Mouse (Mus musculus): ENCODE measurements around the gene Tinagl1. TPM values are rescaled to one million over a fixed set of nuclear protein-coding genes. Genes with fewer than 3 reads are reported as not detected.
A peak's percentile ranks its signal among the peaks of the same experiment; 100 is the strongest.

The Tinagl1 gene
- polyA plus RNA-seq, 1 experiment, result 1.6 TPM

DNA sequence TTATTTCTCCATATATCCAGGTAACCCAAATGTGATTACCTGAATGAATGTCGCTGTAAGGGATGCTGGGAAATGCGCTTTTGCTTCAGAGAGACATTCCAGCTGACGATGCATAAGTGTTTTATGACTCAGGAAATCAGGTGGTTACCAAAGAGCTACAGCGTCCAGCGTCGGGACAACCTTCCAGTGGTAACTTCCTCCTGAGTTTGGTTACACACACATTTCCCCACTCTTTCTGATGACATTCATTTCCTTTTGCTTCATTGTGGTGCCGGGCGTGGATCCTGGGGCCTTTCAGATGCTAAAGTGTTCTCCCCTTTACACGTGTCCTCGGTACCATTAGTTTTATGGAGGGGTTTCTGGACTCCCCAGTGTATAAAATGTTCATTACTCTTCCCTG, 26.5 kb downstream of the Tinagl1 start:
- Histone ChIP-seq H3K4me2 (ENCODE audit: low read depth) (no peak overlapping the region), H3ac (ENCODE audit: control insufficient read depth, insufficient read length) (no peak overlapping the region), H3K4me3 (no peak overlapping the region), H3K36me3 (ENCODE audit: control insufficient read depth, insufficient read depth) (no peaks in the 10 kb centered on the region), H3K79me2 (ENCODE audit: control insufficient read depth, insufficient read depth) (no peaks in the 10 kb centered on the region), H3K27me3 (ENCODE audit: control insufficient read depth, insufficient read depth, insufficient read length) (peaks cover 54% of the 10 kb centered on the region)
- TF ChIP-seq SRF (IDR thresholded peaks at IDR 0.05; ENCODE audit: control insufficient read depth, insufficient read length, low read depth) (no peak), USF1 (IDR thresholded peaks at IDR 0.05; ENCODE audit: low read depth) (no peak), CEBPB (IDR thresholded peaks at IDR 0.05; ENCODE audit: insufficient read depth, poor library complexity, severe bottlenecking) (no peak), REST (IDR thresholded peaks at IDR 0.05; ENCODE audit: insufficient read depth, insufficient read length) (no peak), TCF12 (IDR thresholded peaks at IDR 0.05; ENCODE audit: insufficient read depth, poor library complexity, severe bottlenecking) (no peak), POLR2AphosphoS2 (IDR thresholded peaks at IDR 0.05; ENCODE audit: insufficient read length, low read depth) (no peak), TCF3 (IDR thresholded peaks at IDR 0.05; ENCODE audit: insufficient read length, low read depth) (no peak), MAX (IDR thresholded peaks at IDR 0.05; ENCODE audit: low read depth) (no peak), POLR2A (IDR thresholded peaks at IDR 0.05; ENCODE audit: insufficient read length, low read depth) (no peak), E2F4 (IDR thresholded peaks at IDR 0.05; ENCODE audit: insufficient read depth) (no peak), MYOG (IDR thresholded peaks at IDR 0.05; ENCODE audit: control insufficient read depth in 1 of 3, insufficient read depth in 1 of 3, insufficient read length in 2 of 3, low read depth in 2 of 3) (no peak), MYOD1 (IDR thresholded peaks at IDR 0.05; ENCODE audit: control insufficient read depth in 1 of 3, insufficient read length in 2 of 3, low read depth in 2 of 3) (no peak)

DNA sequence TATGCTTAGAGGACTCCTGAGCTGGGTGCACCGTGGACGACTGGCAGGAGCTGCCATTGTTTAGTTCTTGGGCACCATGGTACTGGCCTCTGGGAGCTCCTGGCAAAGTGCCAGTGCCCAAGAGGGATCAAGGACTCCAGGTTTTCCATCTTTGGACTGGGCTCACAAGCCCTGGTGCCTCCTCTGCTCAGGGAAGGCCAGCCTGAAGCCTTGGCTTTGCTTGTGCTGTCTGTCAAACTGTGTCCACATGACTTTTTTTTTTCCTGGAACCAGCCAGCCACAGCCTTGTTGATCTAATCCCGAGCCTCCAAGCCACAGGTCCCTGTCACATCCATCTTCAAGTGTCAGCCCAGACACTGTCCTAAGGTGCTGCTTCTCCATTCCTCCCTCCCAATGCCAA, 33.1 kb downstream of the Tinagl1 start:
- Histone ChIP-seq H3K79me2 (ENCODE audit: control insufficient read depth, insufficient read depth) (no peaks in the 10 kb centered on the region), H3K27me3 (ENCODE audit: control insufficient read depth, insufficient read depth, insufficient read length) (peaks cover 61% of the 10 kb centered on the region), H3K4me2 (ENCODE audit: low read depth) (no peak overlapping the region), H3ac (ENCODE audit: control insufficient read depth, insufficient read length) (no peak overlapping the region), H3K4me3 (no peak overlapping the region), H3K36me3 (ENCODE audit: control insufficient read depth, insufficient read depth) (no peaks in the 10 kb centered on the region)
- TF ChIP-seq POLR2A (IDR thresholded peaks at IDR 0.05; ENCODE audit: insufficient read length, low read depth) (no peak), CEBPB (IDR thresholded peaks at IDR 0.05; ENCODE audit: insufficient read depth, poor library complexity, severe bottlenecking) (no peak), USF1 (IDR thresholded peaks at IDR 0.05; ENCODE audit: low read depth) (no peak), REST (IDR thresholded peaks at IDR 0.05; ENCODE audit: insufficient read depth, insufficient read length) (no peak), E2F4 (IDR thresholded peaks at IDR 0.05; ENCODE audit: insufficient read depth) (no peak)

DNA sequence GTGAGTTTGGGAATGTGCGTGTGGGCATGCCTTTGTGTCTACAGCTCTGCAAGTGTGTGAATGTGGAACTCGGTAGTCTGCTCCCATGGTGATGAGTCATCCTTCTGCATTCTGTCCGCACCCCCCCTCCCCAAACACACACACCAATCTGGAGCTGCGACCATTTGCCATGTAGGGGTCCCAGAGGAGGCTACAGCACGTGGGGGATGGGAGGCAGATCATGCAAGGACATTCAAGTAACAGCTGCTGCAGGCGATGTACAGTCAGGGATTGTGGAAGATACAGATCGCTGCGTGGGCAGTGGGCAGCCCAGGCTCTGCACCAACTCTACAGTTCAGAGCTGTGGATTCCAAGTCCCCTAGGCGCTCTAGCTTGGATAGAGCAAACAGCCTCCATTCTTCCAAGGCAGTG, 33.9 kb downstream of the Tinagl1 start:
- Histone ChIP-seq H3K27me3 (ENCODE audit: control insufficient read depth, insufficient read depth, insufficient read length) (peaks cover 59% of the 10 kb centered on the region), H3K4me2 (ENCODE audit: low read depth) (no peak overlapping the region), H3K36me3 (ENCODE audit: control insufficient read depth, insufficient read depth) (no peaks in the 10 kb centered on the region), H3ac (ENCODE audit: control insufficient read depth, insufficient read length) (no peak overlapping the region), H3K79me2 (ENCODE audit: control insufficient read depth, insufficient read depth) (no peaks in the 10 kb centered on the region), H3K4me3 (no peak overlapping the region)
- peak in 2 of 3 experiments; percentile 39 to 52 for TF ChIP-seq MYOG (IDR thresholded peaks at IDR 0.05; ENCODE audit: control insufficient read depth in 1 of 3, insufficient read depth in 1 of 3, insufficient read length in 2 of 3, low read depth in 2 of 3)
- TF ChIP-seq E2F4 (IDR thresholded peaks at IDR 0.05; ENCODE audit: insufficient read depth), result no peak
- TF ChIP-seq REST (IDR thresholded peaks at IDR 0.05; ENCODE audit: insufficient read depth, insufficient read length), result no peak
- TF ChIP-seq CEBPB (IDR thresholded peaks at IDR 0.05; ENCODE audit: insufficient read depth, poor library complexity, severe bottlenecking), result no peak
- no peak for TF ChIP-seq USF1 (IDR thresholded peaks at IDR 0.05; ENCODE audit: low read depth)
- no peak for TF ChIP-seq TCF12 (IDR thresholded peaks at IDR 0.05; ENCODE audit: insufficient read depth, poor library complexity, severe bottlenecking)
- TF ChIP-seq MAX (IDR thresholded peaks at IDR 0.05; ENCODE audit: low read depth), result no peak
- peak in 2 of 3 experiments; percentile 75 to 76 for TF ChIP-seq MYOD1 (IDR thresholded peaks at IDR 0.05; ENCODE audit: control insufficient read depth in 1 of 3, insufficient read length in 2 of 3, low read depth in 2 of 3)

DNA sequence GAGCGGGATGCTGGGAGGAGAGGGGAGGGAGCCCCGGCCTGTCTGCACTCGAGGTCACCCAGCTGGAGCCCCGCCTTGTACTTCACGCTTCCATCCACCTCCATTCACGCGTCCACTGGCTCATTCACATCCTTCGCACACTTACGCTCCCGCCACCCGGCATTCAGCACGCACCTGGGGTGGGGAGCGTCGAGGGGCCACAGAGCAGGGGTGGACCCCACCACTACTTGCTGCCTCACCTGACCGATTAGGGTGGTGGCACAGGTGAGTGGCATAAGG, 35.8 kb downstream of the Tinagl1 start, which contains the start of gene Hcrtr1:
TSS of gene Hcrtr1 (minus strand) at position 146 of the 279 bp plus-strand sequence.
- Histone ChIP-seq H3ac (ENCODE audit: control insufficient read depth, insufficient read length) (no peak within 1 kb of the TSS), H3K27me3 (ENCODE audit: control insufficient read depth, insufficient read depth, insufficient read length) (peaks cover 60% of the 10 kb centered on the region), H3K79me2 (ENCODE audit: control insufficient read depth, insufficient read depth) (no peaks in the 10 kb centered on the region), H3K36me3 (ENCODE audit: control insufficient read depth, insufficient read depth) (no peaks in the 10 kb centered on the region), H3K4me2 (ENCODE audit: low read depth) (peak within 1 kb of the TSS; percentile 12), H3K4me3 (no peak within 1 kb of the TSS)
- TF ChIP-seq CEBPB (IDR thresholded peaks at IDR 0.05; ENCODE audit: insufficient read depth, poor library complexity, severe bottlenecking), result no peak
- TF ChIP-seq TCF12 (IDR thresholded peaks at IDR 0.05; ENCODE audit: insufficient read depth, poor library complexity, severe bottlenecking), result no peak
- no peak for TF ChIP-seq MYOD1 (IDR thresholded peaks at IDR 0.05; ENCODE audit: control insufficient read depth in 1 of 3, insufficient read length in 2 of 3, low read depth in 2 of 3)
- TF ChIP-seq MAX (IDR thresholded peaks at IDR 0.05; ENCODE audit: low read depth), result no peak
- no peak for TF ChIP-seq SRF (IDR thresholded peaks at IDR 0.05; ENCODE audit: control insufficient read depth, insufficient read length, low read depth)
- no peak for TF ChIP-seq POLR2A (IDR thresholded peaks at IDR 0.05; ENCODE audit: insufficient read length, low read depth)
- no peak for TF ChIP-seq TCF3 (IDR thresholded peaks at IDR 0.05; ENCODE audit: insufficient read length, low read depth)
- TF ChIP-seq USF1 (IDR thresholded peaks at IDR 0.05; ENCODE audit: low read depth), result no peak
- TF ChIP-seq MYOG (IDR thresholded peaks at IDR 0.05; ENCODE audit: control insufficient read depth in 1 of 3, insufficient read depth in 1 of 3, insufficient read length in 2 of 3, low read depth in 2 of 3), result no peak
- TF ChIP-seq REST (IDR thresholded peaks at IDR 0.05; ENCODE audit: insufficient read depth, insufficient read length), result no peak
- no peak for TF ChIP-seq POLR2AphosphoS2 (IDR thresholded peaks at IDR 0.05; ENCODE audit: insufficient read length, low read depth)
- TF ChIP-seq E2F4 (IDR thresholded peaks at IDR 0.05; ENCODE audit: insufficient read depth), result no peak
